Mouse (Mus musculus) forelimb bud, embryonic 11.5 days (tissue): Measurements from ENCODE around the gene Wdr78.

Experiments used
- DNase-seq: peaks from one replicate; pipeline ENCODE4 v3.0.0-alpha.2; 2012; ENCODE audit warnings: low read depth, low spot score

Wdr78 gene

DNA sequence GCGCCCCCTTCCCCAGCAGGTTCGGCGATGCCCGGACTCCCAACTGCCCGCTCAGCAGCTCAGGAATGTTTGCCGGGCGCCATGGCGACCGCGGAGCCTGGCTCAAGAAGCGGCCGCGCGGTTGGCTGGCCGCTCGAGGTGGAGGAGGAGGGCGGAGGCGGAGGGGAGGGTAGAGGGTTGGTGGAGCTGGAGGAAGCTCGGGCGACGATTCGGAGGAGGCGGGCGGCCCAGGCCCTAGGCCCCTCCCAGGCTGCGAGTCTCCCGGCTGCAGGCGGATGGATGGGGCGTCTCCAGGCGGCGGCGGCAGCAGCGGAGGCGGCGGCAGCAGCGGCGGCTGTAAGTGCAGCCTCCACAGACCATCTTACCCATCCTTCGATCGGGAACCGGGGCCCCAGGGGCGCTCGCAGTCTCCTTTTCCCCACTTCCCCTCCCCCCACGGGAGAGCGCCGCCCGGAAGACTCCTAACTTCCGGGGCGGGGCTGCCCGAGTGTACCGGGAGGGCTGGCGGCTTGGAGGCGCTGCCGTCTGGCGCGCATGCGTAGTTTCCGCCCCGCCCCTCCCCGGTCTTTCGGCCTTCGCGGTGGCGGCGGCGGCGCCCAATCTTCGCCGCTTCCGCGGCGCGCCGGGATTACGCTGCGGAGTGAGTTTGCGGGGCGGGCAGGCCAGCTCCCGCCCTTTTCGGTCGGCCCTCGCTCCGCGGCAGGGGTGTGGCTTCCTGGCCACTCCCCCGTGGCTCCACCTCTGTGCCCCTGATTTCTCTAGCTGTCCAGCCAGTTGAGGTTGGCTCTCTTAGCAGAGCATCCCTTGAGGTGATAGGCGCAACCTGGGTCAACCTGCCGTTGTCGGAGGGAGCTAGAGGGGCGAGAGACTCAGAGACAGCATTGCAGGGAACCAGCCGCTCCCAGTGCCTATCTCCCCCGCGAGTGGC lies at the start of gene Wdr78, which contains the start of gene Mier1:
Wdr78 (minus strand) TSS at position 372 of the 928 bp plus-strand sequence.
Mier1 (plus strand) TSS at position 207 of the 928 bp plus-strand sequence.
- DNase-seq = peak; percentile 96

DNA sequence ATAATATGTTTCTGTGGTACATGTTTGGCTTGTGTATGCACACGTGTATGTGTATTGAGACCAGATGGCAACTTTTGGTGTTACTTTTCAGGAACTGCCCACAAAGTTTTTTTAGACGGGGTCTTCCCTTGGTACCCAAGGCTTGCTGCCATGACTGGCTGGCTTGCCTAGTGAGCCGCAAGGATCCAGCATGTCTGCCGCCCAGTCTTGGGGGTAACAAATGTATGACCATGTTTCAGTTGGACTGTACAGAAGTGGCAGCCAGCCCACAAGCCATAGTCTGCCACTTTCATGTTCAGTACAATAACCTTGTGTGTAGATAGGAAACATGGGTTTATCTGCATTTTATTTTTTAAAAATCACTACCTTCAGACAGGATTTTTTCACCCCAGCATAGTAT lies 44.4 kb upstream of the Wdr78 start:
- DNase-seq = no peak

DNA sequence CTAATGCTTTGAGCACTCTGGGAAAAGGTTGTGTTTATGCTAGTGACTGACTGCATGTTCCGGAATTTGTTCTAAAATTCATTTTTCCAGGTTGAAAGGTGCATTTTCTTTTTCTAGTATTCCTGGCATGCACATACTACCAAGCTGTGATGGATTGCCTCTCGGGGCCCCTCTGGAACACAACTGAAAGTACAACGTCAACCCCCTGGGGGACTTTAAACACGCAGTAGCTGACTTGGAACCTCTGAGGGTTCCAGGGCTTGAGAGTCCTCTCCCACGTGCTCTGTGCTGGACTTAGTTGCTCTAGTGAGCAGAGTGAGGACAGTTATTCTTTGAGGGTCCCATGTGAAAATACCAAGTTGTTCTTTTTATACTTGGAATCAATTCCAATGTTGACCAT lies 37.6 kb upstream of the Wdr78 start:
- DNase-seq = no peak

DNA sequence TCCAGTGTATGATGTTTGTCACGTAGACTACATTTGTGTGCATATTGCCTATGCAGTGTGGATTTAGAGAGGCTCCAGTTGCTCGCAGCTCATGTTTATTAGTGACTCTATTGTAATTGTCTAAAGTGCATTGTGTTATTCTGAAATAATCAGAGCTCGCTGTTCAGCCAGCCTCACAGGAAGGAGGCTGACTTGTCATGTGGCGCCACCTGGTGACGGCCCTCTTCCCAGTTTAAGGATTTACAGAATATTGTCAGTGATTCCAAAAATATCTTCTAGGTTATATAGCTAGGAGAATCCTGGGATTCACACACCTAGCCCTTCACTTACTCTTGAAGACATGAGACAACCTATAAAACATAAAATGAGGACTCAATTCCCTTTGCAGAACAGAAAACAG lies 32.0 kb upstream of the Wdr78 start:
- peak; percentile 55 for DNase-seq

DNA sequence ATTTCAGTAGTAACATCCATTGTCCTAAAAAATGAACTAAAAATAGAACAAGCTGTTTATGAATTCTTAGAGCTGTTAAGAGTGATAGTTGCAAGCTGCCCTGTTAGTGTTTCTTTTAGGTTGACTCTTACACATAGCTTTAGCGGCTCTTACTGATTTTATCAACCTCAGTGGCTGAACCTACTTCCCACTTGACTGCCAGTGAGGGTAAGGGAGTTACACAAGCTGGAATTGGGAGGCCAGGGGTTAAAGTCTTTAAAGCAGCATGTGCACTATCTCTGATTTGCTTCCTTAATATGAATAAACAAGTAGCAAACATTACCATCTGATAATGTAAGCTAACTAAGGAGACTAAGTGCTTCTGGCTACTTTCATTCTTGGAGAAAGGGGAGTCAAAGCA lies 22.6 kb upstream of the Wdr78 start:
- no peak for DNase-seq

DNA sequence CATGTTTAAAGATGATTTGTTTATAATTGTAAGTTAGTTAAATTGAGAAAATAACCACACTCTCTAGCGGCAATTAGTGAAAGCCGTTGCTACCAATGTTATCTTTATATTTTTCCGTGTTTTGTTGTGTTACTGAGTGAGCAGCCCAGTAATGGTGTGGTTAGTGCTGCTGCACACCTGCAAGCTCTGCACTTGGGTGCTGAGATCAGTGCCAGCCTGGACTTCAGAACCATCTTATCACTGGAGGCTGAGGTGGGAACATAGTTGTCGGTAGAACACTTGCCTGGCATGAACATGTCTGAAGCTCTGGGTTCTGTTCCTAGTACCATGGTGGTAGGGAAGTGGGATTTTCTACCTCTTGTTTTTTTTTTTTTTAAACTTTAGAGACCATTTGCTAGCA lies 12.2 kb upstream of the Wdr78 start:
- DNase-seq = no peak

DNA sequence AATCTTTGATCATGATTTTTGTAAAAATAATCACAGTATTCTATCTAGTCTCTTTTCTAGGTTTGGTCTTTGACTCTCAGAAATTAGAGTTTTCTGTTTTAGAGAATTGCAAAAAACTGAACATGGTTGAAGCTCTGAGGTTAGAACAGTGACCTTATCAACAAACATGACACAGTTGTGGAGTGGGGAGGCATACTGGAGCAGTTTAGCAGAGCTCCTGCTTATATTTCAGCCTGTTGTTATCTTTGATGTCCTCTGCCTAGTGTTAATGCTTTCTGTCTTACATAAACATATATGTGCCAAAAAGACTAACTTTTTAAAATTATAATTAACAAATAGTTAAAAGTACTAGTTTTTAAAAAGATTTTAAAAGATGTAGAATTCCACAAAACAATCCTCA lies 9.3 kb upstream of the Wdr78 start:
- DNase-seq = no peak

DNA sequence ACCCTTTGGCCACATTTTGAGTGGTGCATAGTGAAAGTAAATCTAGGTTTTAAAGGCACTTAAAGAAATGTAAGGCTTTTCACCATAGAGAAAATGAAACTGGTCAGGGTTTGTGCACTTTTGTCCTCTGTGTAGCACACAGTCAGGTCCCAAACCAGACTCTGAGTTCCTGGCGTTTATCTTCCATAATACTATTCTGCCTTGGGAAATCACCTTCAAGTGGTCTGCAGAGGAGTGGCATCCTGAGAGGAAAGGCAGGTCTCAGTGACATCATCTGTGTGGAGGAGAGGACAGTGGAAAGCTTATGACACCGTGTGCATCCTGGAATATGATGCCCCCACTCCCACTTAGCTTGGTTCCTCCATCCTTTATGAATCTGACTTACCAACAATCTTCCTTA lies 8.7 kb upstream of the Wdr78 start:
- no peak for DNase-seq

DNA sequence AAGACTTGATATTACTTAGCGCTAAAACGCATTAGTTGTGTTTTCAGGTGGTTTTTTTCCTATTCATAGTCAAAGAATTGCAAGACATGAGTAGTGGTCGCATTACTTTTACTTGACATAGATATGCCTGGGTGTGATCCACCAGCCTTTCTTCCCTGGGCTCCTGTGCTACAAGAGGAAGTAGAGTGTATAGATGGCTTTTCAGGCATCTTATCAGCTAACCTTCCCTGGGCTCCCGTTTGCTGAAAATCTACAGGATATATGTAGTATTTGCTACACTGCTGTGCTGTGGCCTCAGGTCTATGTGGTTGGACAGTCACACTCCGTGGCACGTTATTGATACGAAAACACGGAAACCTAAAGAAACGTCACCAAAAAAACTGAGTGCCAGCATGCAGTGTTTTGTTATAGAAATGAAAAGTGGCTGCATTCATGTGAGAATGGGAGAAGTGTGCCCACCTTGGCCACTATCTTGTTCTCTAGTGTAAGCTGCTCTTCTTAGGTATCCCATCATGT lies 6.6 kb upstream of the Wdr78 start:
- no peak for DNase-seq

DNA sequence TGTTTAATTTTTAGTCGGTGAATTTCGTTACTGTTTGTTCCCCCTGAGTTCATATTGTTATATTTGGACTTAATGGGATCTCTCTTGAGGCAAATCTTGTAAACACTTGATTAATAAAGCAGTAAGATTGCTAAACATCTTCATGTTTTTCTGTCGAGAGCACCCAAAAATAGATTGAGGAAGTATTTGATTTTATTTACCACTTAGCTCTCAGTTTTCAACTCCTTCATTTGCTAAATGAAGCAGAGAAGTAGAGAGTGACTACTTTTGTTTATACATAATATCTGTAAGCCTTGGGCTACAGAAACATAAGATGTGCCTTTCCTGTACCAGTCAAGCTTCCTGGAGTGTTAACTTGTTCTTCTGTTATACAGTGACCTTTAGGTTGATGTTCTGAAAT lies 6.0 kb upstream of the Wdr78 start:
- no peak for DNase-seq

DNA sequence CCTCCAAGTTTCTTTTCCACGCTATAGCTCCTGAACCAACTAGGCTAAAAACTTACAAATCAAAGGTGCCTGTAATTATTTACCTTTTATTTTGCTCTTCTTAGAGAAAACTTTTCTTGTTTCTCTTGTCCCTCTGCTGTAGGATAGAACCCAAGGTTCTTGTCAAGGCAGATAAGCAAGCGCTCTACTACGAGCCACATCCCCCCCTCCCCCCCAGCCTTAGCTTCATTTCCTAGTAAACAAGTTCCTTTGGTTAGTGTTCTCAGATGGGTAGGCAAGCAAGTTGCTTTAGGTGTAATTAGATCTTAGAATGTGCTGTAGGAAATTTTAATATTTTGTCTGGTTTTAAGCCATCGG lies 5.7 kb upstream of the Wdr78 start:
- DNase-seq = peak; percentile 7

DNA sequence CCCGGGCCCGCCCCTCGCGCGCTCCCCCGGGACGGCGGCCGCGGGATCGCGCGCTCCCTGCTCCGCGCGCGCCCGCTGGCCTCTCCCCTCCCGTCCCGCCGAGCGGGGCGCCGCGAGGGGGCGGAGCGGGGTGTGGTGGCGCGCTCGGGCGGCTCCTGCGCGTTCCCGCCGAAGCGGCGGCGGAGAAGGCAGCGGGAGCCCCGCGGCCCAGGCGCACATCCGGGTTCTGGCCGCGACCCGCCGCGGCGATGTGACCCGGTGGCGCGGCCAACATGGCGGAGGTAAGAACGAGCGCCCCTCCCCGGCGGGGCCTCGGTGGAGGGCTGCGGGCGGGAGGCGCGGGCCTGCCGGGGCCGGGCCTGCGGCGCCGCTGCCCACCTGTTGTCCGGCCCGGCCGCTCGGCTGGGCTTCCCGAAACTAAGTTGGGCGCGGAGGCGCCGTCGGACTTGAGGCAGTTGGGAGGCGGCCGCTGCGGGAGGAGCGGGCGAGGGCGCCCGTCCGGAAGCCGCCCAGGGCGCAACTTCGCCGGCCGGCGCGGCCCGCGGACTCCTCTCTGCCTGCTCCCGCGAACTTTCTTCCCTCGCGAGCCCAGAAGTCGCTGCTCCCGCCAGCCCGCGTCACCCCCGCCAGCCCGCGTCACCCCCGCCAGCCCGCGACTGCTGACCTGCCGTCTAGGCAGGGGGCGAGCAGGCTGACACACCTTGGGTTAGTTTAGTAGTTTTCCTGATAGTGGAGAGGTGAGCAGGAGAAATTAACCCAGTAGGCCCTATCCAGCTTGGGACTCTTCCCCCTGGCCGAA lies 5.1 kb upstream of the Wdr78 start:
- DNase-seq = peak; percentile 69

DNA sequence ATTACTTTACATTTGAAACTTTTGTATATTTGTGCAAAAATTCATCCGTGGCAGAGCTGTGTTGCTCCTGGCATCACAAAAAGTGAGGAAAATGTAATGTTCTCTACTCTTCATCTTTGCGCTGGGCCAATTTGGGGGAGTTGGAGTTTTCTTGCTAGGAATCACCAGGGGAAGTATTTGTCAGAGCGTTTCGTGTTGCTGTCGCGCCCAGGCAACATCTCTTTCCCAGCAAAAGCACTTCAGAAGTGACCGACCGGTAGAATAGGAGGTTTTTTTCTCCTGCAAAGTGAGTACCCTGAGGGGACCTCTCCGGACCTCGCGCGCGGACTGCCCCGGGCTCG lies 4.5 kb upstream of the Wdr78 start:
- no peak for DNase-seq

DNA sequence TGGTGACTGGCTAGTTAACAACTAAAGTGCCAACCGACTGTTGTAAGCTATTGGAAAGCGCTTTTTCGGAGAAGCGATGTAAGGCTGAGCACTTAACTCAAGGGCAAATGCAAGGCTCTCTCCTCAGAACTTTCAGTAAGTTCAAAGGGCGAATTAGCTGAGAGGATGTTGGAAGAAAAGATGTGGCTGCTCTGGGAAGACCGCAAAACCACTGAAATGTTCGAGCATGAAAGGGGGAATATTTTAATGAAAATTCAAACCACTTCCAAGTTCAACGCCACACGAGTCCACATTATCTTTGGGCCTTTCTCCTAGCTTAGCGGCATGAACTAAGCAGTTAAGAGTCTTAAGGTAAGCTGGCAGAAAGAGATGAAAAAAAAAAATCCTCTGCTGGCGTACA lies 953 bp downstream of the Wdr78 start:
- DNase-seq = peak; percentile 6

DNA sequence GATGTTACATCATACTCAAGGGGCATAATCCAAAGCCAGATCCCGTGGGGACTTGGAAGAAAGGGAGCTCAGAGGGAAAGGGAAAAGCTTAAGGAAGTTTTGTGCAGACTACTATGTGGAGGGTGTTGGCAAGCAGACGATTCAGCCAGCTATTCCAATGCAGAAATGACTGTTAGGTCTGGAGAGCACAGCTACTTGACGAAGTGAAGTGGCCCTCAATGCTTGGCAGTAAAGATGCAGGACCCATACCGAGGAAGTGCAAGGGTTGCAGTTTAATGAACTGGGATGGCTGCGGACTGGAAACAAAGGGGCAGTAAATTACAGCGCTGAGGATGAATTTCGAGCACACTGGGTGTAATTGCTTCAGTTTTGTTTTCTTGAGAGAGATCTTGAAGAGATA lies 1.7 kb downstream of the Wdr78 start:
- no peak for DNase-seq

DNA sequence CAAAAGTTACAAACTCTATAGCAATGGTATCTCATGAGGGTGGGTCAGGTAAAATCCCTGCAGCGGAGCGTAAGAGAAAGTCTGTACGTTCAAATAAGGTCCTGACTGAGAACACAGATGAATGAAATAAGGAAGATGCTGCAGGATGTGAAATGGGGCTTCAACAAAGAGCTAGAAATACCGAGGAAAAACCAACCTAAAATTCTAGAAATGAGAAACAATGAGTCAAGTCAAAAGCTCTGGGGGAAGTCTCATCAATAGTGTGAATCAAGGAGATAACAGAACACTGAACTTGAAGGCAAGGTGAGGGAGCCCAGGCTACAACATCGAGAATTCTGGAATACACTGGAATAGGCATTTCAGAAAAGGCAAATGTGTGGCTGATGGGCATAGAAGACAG lies 15.8 kb downstream of the Wdr78 start:
- DNase-seq = no peak

DNA sequence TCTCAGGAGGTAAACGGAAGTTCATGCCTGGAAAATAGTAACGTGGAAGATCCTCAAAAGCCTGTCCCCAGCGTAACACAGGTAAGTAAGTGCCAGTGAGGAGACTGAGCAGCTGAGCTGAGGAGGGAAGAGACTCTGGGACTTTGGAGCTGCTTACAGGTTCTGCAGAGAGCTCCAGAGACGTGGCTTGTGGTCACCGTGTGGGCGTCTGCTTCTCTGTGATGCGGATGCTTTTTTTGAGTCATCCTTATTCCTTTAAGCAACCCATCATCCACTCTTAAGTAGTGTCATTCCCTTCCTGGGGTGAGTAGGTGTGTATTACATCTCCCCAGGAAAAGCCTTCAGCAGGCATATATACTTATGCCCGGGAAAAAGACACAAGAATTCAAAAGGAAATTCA lies 18.4 kb downstream of the Wdr78 start:
- DNase-seq = no peak

DNA sequence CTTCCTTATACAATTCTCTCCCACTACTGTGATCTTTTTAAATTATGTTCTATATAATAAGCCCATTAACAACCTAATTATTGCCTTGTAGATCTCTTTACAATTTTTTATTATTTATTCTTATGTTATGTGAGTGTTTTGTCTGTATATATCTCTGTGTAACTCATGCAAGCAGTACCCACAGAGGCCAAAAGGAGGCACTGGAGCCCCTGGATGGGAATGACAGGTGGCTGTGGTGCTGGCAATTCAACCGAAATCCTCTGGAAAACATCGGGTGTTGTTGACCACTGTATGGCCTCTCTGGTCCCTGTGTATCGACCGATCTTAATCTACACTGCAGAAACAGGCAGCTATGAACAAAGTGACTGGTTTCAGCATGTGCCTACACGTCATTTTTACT lies 29.1 kb downstream of the Wdr78 start:
- no peak for DNase-seq

DNA sequence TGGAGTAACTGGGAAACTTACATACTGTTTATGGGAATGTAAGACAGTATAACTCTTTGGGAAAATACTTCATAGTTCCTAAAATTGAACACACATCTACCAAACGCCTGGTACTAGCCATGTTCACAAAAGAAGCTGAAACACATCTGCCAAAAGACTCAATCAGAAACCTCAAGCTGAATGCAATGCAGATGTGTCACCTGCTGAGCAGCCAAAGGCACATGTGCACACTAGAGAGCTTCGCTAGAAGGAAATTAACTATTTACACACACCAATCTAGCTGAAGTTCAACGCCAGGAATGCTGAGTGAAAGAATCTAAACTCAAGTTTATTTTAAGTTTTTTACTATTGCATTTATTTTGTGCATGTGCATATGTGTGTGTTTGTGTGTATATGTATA lies 43.7 kb downstream of the Wdr78 start:
- DNase-seq = peak; percentile 44

DNA sequence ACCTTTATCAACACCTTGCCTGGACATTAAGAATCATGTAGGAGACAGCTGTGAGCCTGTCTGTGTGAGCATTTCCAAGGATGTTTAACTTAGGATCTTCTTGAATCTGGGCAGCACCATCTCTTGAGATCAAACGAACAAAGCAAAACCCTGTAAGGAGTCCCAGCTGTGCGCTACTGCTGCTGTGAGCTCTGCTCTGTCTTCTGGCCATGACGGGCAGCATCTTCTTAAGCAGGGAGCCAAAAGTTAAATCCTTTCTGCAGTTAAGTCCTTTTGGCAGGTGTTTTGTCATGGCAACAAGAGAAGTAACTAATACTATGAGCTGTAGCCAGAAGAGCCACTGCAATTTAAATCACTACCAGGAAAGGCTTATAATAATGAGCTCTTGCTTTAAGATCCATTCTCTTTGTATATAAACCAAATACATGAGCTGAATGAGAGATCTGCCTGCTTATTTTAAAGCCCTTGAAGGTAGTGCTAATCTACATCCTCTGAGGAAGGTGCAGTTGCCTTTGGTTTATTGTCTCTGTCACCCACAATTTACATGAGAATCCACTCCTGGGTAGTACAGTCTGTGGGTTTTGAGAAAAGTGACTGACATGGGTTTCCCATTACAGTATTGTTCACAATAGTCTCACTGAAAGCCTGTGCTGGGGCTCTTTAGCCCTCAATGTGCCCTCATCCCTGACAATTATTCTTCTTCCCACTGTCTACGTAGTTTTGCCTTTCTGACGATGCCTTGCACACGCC lies 46.3 kb downstream of the Wdr78 start:
- DNase-seq = no peak

DNA sequence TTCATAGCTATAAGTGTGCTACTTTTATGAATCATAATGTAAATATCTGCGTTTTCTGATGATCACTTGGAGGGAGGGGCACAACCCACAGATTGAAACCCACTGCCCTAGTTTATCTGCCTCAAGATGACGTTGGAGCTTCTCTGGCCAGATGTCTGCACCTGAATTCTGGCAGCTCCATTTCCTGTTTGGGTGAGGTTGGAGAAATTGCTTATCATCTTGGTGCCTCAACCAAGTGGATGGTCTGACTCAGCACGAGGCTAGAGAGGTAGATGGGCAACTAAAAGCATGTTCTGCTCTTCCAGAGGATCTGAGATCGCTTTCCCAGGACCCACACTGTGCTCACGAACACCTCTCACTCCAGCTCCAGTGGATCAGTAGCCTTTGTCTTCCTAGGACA lies 49.4 kb downstream of the Wdr78 start:
- no peak for DNase-seq

DNA sequence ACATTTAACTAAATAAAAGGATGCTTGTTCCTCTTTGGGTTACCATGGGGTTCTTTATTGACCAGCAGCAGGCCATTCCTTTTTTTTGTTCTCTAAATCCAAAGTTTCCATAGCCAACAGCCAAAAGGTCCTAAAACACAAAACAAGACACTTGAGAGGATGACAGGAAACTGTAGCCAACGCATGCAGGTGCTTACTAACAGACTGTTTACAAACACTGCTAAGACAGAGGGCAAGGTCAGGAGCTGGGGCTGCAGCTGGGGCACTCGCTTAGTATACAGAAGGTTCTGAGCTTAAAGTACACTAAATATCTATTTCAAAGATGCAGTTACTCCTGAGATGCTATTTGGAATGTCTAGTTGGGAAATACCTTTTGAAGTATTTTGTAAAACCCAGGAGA lies 49.9 kb downstream of the Wdr78 start:
- no peak for DNase-seq
